Mouse (Mus musculus) hindbrain, embryonic 16.5 days (tissue): ENCODE data around the gene Atp6v0b. TPM values are rescaled to one million over a fixed set of nuclear protein-coding genes. Genes with fewer than 3 reads are reported as not detected.

Experiments
- ATAC-seq: fragments of 200-750 bp; cut with Nextera tagmentation; 2 replicates; pipeline ENCODE4 v1.8.0; 2017; ENCODE audit warnings: moderate TSS enrichment, moderate library complexity
- H3K27ac ChIP-seq: fragments of 300-500 bp; sonication (generic); 2 replicates; pipeline ENCODE4 v1.5.1; 2014; ENCODE audit warnings: low read depth, mild to moderate bottlenecking, control low read depth, low read length, moderate library complexity
- H3K27me3 ChIP-seq: fragments of 300-500 bp; sonication (generic); replicated peaks from 2 replicates; pipeline ENCODE4 v1.6.1; 2014; ENCODE audit warnings: low read length; ENCODE audit not compliant: control insufficient read depth, insufficient read depth
- H3K36me3 ChIP-seq: fragments of 300-500 bp; sonication (generic); 2 replicates; pipeline ENCODE4 v1.6.1; 2014; ENCODE audit warnings: mild to moderate bottlenecking, low read length, moderate library complexity, mixed read lengths; ENCODE audit not compliant: control insufficient read depth, insufficient read depth
- H3K4me1 ChIP-seq: fragments of 300-500 bp; sonication (generic); 2 replicates; pipeline ENCODE4 v1.6.1; 2014; ENCODE audit warnings: low read depth, low read length; ENCODE audit not compliant: control insufficient read depth, insufficient read depth
- H3K4me2 ChIP-seq: fragments of 300-500 bp; sonication (generic); 2 replicates; pipeline ENCODE4 v1.6.1; 2014; ENCODE audit warnings: mild to moderate bottlenecking, low read length, control low read depth, moderate library complexity
- H3K4me3 ChIP-seq: fragments of 300-500 bp; sonication (generic); 2 replicates; pipeline ENCODE4 v1.5.1; 2014; ENCODE audit warnings: mild to moderate bottlenecking, low read length, control low read depth, moderate library complexity
- H3K9ac ChIP-seq: fragments of 300-500 bp; sonication (generic); 2 replicates; pipeline ENCODE4 v1.6.1; 2014; ENCODE audit warnings: low read depth, mild to moderate bottlenecking, control low read depth, low read length, moderate library complexity
- H3K9me3 ChIP-seq: fragments of 300-500 bp; sonication (generic); 2 replicates; pipeline ENCODE4 v1.6.1; 2014; ENCODE audit warnings: mild to moderate bottlenecking, low read length, moderate library complexity; ENCODE audit not compliant: control insufficient read depth
- WGBS: fragments of 180-500 bp; shearing (Covaris S2); extraction: QIAGEN DNeasy Blood & Tissue Kit; methylation state at CpG from one replicate; pipeline ENCODE4 v1.1.7; 2014; 5-methylcytosine and 5-hydroxymethylcytosine counted together
- polyA plus RNA-seq: library from polyadenylated mRNA; unstranded; fragments of >200 nt; fragmentation: Nextera tagmentation; extraction: Ambion mirVana; gene quantifications from 2 replicates; pipeline ENCODE4 v1.2.1, GENCODE M21; 2015

The Atp6v0b gene
- polyA plus RNA-seq, 1 experiment from 2014 or later = 701 TPM

DNA sequence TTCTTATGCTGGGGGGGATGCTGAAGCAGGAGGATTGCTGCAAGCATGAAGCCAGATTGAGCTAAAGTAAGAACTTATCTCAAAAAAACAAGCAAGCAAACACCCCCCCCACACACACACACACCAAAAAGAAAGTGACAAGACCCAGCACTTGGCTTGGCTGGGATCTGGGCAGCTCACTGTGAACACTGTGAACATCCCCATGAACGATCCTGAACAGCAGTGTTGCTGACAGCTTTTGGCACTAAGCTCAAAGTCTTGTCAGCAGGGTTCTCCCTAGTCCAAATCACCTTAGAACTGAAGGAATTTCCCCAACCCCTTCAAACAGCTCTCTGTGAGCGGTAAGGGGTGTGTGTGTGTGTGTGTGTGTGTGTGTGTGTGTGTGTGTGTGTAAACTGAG lies 36.3 kb upstream of the Atp6v0b start:
- H3K36me3 ChIP-seq = no peaks in the 10 kb centered on the region
- 44% methylated on average over 2 of the region's 2 CpGs for WGBS
- H3K9ac ChIP-seq = no peak overlapping the region
- peaks cover 3% of the 10 kb centered on the region; the same call in 1 of the 2 replicates for H3K27me3 ChIP-seq
- H3K9me3 ChIP-seq = no peaks in the 10 kb centered on the region
- H3K27ac ChIP-seq = no peak overlapping the region
- no peak overlapping the region for H3K4me3 ChIP-seq
- peaks cover 8% of the 10 kb centered on the region for H3K4me1 ChIP-seq
- H3K4me2 ChIP-seq = no peak overlapping the region
- ATAC-seq = no peak

DNA sequence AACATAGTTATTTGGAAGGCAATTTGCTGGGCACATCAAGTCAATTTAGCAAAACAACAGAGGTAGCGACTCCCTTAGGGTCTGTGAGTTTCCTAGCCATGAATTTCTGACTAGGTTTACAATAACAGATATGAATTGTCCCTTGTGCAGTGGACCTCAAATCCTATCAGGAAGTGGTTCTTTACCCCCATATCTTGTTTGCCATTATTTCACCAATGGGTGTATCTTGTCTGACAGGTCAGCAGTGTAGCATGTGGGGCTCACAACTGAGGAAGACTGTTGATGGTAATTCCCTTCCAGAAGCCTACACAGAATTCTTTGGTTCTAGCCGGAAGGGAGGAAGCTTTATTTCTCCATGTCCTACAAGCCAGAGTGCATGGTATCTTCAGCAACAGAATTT lies 34.2 kb upstream of the Atp6v0b start:
- Histone ChIP-seq H3K4me3 (no peak overlapping the region), H3K4me1 (no peaks in the 10 kb centered on the region; the same call in 1 of the 2 replicates), H3K9me3 (no peaks in the 10 kb centered on the region), H3K27me3 (peaks cover 2% of the 10 kb centered on the region; the same call in 1 of the 2 replicates), H3K36me3 (no peaks in the 10 kb centered on the region), H3K4me2 (no peak overlapping the region), H3K27ac (no peak overlapping the region), H3K9ac (no peak overlapping the region)
- ATAC-seq = no peak
- WGBS = 93% methylated on average over 2 of the region's 2 CpGs

DNA sequence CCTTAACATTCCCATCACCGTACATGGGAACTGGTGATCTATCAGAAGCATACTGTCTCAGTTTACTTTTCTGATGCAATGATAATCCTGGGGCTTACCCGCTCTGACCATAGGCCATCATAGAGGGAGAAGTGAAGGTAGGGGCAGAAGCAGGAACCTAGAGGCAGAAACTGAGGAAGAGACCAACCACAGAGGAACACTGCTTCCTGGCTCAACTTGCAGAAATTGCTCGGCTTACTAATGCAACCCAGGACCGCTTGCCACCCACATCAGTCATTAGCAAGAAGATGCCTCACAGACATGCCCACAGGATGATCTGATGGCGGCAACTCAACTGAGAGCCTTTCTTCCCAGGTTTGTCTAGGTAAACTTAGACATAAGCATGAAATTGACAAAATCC lies 31.6 kb upstream of the Atp6v0b start:
- Histone ChIP-seq H3K36me3 (no peaks in the 10 kb centered on the region), H3K27ac (no peak overlapping the region), H3K4me3 (no peak overlapping the region), H3K27me3 (0 out of 2 replicates have a peak, but pooled peaks cover 2% of the 10 kb centered on the region), H3K4me2 (no peak overlapping the region), H3K4me1 (peaks cover 11% of the 10 kb centered on the region), H3K9ac (no peak overlapping the region), H3K9me3 (no peaks in the 10 kb centered on the region)
- ATAC-seq = no peak
- WGBS = 83% methylated on average over 5 of the region's 5 CpGs

DNA sequence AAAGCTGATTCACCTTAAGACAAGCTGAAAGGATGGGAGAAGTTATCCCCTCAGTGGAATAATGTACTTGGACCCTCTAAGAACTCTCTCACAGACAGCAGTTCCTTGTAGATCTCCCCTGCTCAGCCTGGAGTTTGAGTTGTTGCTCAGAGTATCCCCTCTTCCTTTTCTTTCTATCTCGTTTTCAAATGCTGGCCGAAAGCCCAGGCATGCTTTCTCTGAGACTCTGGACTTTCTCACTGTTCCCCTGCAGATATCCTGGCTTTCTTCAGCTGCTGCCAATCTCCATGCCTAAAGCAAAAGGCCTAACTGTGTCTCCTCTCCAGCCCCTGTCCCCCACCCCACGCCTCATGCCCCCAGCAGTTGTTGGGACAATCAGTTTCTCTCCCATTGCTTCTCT lies 31.1 kb upstream of the Atp6v0b start:
- H3K4me1 ChIP-seq = peaks cover 16% of the 10 kb centered on the region
- no peaks in the 10 kb centered on the region for H3K36me3 ChIP-seq
- 0 out of 2 replicates have a peak, but pooled peaks cover 2% of the 10 kb centered on the region for H3K27me3 ChIP-seq
- 65% methylated on average over 3 of the region's 3 CpGs for WGBS
- no peak for ATAC-seq
- H3K9ac ChIP-seq = no peak overlapping the region
- no peak overlapping the region for H3K4me3 ChIP-seq
- H3K4me2 ChIP-seq = no peak overlapping the region
- H3K9me3 ChIP-seq = no peaks in the 10 kb centered on the region
- no peak overlapping the region for H3K27ac ChIP-seq

DNA sequence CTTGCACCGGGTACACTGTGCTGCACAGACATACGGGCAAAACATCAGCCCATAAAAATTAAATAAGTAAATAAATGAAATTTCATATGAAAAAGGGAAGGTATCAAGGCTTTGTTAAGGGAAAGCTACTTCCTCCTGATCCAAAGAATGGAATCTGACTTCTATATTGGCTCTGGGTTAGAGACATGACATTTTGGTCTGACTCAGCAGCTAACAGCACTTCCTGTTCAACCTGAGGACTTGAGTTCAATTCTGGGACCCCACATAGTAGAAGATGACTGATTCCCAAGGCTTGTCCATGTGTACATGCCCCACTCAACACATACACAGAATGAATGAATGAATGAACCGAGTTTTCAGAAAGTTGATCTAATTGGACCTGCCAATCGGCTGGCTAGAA lies 30.7 kb upstream of the Atp6v0b start:
- WGBS = 94% methylated on average over 4 of the region's 4 CpGs
- H3K27me3 ChIP-seq = 0 out of 2 replicates have a peak, but pooled peaks cover 2% of the 10 kb centered on the region
- no peak for ATAC-seq
- H3K4me1 ChIP-seq = peaks cover 20% of the 10 kb centered on the region
- H3K36me3 ChIP-seq = no peaks in the 10 kb centered on the region
- no peak overlapping the region for H3K4me3 ChIP-seq
- H3K27ac ChIP-seq = no peak overlapping the region
- no peak overlapping the region for H3K9ac ChIP-seq
- H3K9me3 ChIP-seq = no peaks in the 10 kb centered on the region
- H3K4me2 ChIP-seq = no peak overlapping the region

DNA sequence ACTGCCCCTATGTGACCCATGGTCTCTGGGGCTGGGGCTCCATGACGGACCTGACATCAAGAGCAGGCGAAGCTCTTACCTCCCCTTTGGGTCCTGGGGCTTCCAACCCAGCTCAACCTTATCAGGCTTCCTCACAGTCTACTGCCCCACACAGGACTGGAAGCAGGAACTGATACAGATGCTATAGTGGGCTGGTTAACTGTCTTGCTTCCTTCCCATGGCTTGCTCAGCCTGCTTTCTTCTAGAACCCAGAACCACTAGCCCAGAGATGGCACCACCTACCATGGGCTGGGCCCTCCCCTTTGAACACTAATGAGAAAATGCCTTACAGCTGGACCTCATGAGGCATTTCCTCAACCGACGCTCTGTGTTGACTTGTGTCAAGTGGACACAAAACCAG lies 30.3 kb upstream of the Atp6v0b start:
- Histone ChIP-seq H3K27ac (no peak overlapping the region), H3K4me3 (no peak overlapping the region), H3K4me2 (no peak overlapping the region), H3K27me3 (0 out of 2 replicates have a peak, but pooled peaks cover under 1% of the 10 kb centered on the region), H3K9ac (no peak overlapping the region), H3K36me3 (no peaks in the 10 kb centered on the region), H3K4me1 (peaks cover 24% of the 10 kb centered on the region), H3K9me3 (no peaks in the 10 kb centered on the region)
- 94% methylated on average over 4 of the region's 4 CpGs for WGBS
- ATAC-seq = no peak

DNA sequence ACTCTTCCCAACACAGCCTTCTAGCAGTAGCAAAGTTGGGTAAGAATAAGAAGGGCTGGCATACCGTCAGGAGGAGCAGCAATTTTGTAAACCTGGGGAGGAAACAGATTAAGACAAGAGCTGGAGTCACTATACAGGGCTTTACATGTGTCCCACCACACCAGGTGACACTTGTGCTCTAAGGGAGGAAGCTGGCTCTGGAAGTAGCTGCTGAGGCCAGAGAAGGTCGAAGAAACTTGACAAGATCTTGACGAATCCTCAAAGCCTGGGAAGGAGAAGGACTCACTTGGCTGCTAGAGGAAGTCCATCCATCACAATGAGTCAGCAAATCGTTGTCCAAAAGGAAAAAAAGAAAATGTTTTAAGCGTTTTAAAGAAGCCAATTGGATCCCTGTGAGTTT lies 29.3 kb upstream of the Atp6v0b start:
- 86% methylated on average over 5 of the region's 5 CpGs for WGBS
- H3K4me2 ChIP-seq = no peak overlapping the region; the same call in 1 of the 2 replicates
- no peaks in the 10 kb centered on the region for H3K9me3 ChIP-seq
- ATAC-seq = no peak
- H3K27me3 ChIP-seq = no peaks in the 10 kb centered on the region
- no peak overlapping the region for H3K9ac ChIP-seq
- H3K36me3 ChIP-seq = peaks cover 6% of the 10 kb centered on the region; the same call in 1 of the 2 replicates
- H3K27ac ChIP-seq = no peak overlapping the region
- peaks cover 32% of the 10 kb centered on the region for H3K4me1 ChIP-seq
- H3K4me3 ChIP-seq = no peak overlapping the region

DNA sequence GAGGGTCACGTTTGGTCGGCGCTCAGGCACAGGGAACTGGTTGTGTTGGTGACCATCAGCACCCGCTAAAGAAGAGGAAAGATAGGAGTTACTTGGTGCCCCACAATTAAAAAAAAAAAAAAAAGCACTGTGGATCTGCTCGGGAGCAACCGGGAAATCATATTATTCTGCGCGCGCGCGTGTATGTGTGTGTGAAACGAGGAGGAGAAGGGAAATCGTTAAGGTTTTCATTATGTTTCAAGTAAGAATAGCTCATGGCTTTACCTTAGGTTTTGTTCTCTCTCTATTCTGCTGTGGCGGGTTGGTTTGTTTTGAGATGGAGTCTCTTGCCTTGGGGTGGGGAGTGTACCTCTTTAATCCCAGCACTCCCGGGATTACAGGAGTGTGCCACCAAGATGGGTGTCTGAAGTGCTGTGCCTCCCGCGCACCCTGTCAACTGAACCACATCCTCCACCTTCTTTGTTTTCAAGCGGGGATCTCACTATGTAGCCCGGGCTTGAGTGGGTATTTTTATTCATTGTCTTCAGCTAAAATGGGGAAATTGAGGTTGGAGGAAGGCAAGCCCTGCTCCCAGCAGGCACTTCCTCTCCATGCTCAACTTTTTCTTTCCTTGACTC lies 28.5 kb upstream of the Atp6v0b start:
- 3% methylated on average over 19 of the region's 19 CpGs for WGBS
- Histone ChIP-seq H3K36me3 (peaks cover 6% of the 10 kb centered on the region; the same call in 1 of the 2 replicates), H3K9me3 (no peaks in the 10 kb centered on the region), H3K27ac (peak overlapping the region; percentile 91), H3K9ac (peak overlapping the region; percentile 80), H3K4me1 (peaks cover 32% of the 10 kb centered on the region), H3K4me3 (peak overlapping the region; percentile 59), H3K27me3 (no peaks in the 10 kb centered on the region), H3K4me2 (peak overlapping the region; percentile 83)
- ATAC-seq = no peak

DNA sequence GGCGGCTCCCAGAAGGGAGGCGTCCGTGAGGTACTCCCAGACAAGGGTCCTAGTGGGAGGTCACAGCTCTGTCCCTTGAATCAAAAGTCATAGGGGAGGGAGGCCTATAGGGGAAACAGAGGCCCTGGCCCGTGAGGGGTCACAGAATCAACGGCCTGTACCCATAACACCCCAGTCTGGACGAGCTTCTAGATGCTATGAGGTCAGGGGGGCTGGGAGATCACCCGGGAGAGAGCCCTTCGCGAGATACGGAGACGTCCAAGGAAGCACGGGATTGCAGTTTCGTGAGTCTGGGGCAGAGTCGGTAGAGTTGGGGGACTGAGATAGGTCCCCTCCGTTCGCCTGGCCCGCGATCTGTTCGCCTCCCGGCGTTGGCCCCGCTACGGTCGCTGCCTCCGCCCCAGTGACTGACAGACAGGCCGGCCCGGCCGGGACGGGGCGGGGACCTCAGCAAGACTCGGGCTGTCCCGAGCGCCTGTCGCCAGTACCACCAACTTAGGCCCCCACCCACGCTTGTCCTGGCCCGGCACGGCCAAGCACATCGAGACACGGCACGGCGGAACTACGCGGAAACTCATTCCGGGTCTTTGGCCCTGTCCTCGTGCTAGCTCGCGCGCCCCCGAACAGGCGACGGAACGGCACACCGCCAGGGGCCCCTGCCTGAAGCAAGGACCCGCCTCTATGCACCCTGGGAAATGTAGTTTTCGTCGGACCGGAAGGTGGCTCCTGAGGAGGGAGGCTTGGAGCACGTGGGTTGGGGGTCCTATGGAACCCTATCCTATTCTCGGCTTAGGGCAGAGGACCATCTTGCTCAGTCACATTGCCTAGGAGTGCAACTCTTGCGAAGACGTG lies 27.7 kb upstream of the Atp6v0b start, which contains the start of gene Ipo13:
Gene Ipo13, minus strand, starts transcription at position 409 of the 852 bp plus-strand sequence.
- Histone ChIP-seq H3K9ac (peak within 1 kb of the TSS; percentile 80), H3K4me1 (peaks cover 39% of the 10 kb centered on the region), H3K27me3 (no peaks in the 10 kb centered on the region), H3K9me3 (no peaks in the 10 kb centered on the region), H3K36me3 (peaks cover 6% of the 10 kb centered on the region; the same call in 1 of the 2 replicates), H3K27ac (peak within 1 kb of the TSS; percentile 91), H3K4me3 (peak within 1 kb of the TSS; percentile 59), H3K4me2 (peak within 1 kb of the TSS; percentile 83)
- WGBS = under 1% methylated on average over 58 of the region's 61 CpGs
- ATAC-seq = peak; percentile 95
